Mouse (Mus musculus): ENCODE results near the gene Ndufa10. TPM values are rescaled to one million over a fixed set of nuclear protein-coding genes. Genes with fewer than 3 reads are reported as not detected.

Gene Ndufa10
- total and polyA plus RNA-seq, 3 experiments = 103 to 230 (median 139) TPM

- DNase-seq (ENCODE audit: extremely low read depth) = no peak
- in situ Hi-C loops (cut with MboI; ENCODE audit: low pct_ligation_motif_present, low pct_unique_long_range_greater_than_20kb, low sequenced_read_pairs) = no loop called here
- H3K27ac ChIP-seq (ENCODE audit: insufficient read depth, low read depth) = no peak overlapping the region
- TF ChIP-seq ZC3H11A (IDR thresholded peaks at IDR 0.05; ENCODE audit: low read depth, low read length) = no peak
- no peak for TF ChIP-seq CHD1 (IDR thresholded peaks at IDR 0.05; ENCODE audit: low read depth, low read length)
- no peak for TF ChIP-seq SMC3 (IDR thresholded peaks at IDR 0.05; ENCODE audit: low read depth, low read length)
- no peak for TF ChIP-seq NRF1 (IDR thresholded peaks at IDR 0.05; ENCODE audit: low read depth, low read length)
- TF ChIP-seq KAT2A (IDR thresholded peaks at IDR 0.05; ENCODE audit: insufficient replicate concordance, low read length) = no peak
- no peak for TF ChIP-seq MYC (IDR thresholded peaks at IDR 0.05; ENCODE audit: low read depth, low read length)
- no peak for TF ChIP-seq RAD21 (IDR thresholded peaks at IDR 0.05; ENCODE audit: low read depth, low read length)
- H3K9me3 ChIP-seq (replicated peaks; ENCODE audit: low read length) = peaks cover 4% of the 10 kb centered on the region
- H3K9ac ChIP-seq (ENCODE audit: insufficient read depth, low read depth) = no peak overlapping the region
- no peak overlapping the region for H3K4me3 ChIP-seq (replicated peaks in 1 of 3; ENCODE audit: low read depth in 2 of 3, low read length in 2 of 3, poor library complexity in 1 of 3)
- no peaks in the 10 kb centered on the region for H3K79me2 ChIP-seq (replicated peaks; ENCODE audit: control insufficient read depth, extremely low read depth, insufficient read depth, poor library complexity, severe bottlenecking)
- peaks cover 0 to 4% of the 10 kb centered on the region in 2 experiments; a peak in 1 of 4 replicates for H3K4me1 ChIP-seq (ENCODE audit: control insufficient read depth in 1 of 2, insufficient read depth in 2 of 2)
- H3K36me3 ChIP-seq (replicated peaks in 1 of 2; ENCODE audit: control insufficient read depth in 1 of 2, insufficient read depth in 1 of 2, low read length in 1 of 2) = no peaks in the 10 kb centered on the region
- dilution Hi-C loops (cut with MboI; ENCODE audit: extremely low pct_ligation_motif_present, extremely low pct_unique_long_range_greater_than_20kb, low sequenced_read_pairs) = no loop called here
- H3K27me3 ChIP-seq (replicated peaks) = peaks cover 92% of the 10 kb centered on the region
- no peak overlapping the region for H3K4me2 ChIP-seq (ENCODE audit: insufficient read depth, low read depth, poor library complexity, severe bottlenecking)
Measured at GRCm38 (mm10) chr1:92400556-92400955, 73.1 kb downstream of the Ndufa10 start.

GRCm38 (mm10) chr1:92398601-92399000, 75.1 kb downstream of the Ndufa10 start:
- Histone ChIP-seq H3K79me2 (replicated peaks; ENCODE audit: control insufficient read depth, extremely low read depth, insufficient read depth, poor library complexity, severe bottlenecking) (no peaks in the 10 kb centered on the region), H3K27ac (ENCODE audit: insufficient read depth, low read depth) (no peak overlapping the region), H3K9me3 (replicated peaks; ENCODE audit: low read length) (peaks cover 4% of the 10 kb centered on the region), H3K9ac (ENCODE audit: insufficient read depth, low read depth) (no peak overlapping the region), H3K4me1 (ENCODE audit: control insufficient read depth in 1 of 2, insufficient read depth in 2 of 2) (peaks cover 0 to 4% of the 10 kb centered on the region in 2 experiments; a peak in 1 of 4 replicates), H3K4me2 (ENCODE audit: insufficient read depth, low read depth, poor library complexity, severe bottlenecking) (no peak overlapping the region), H3K4me3 (replicated peaks in 1 of 3; ENCODE audit: low read depth in 2 of 3, low read length in 2 of 3, poor library complexity in 1 of 3) (no peak overlapping the region), H3K27me3 (replicated peaks) (peaks cover 81% of the 10 kb centered on the region), H3K36me3 (replicated peaks in 1 of 2; ENCODE audit: control insufficient read depth in 1 of 2, insufficient read depth in 1 of 2, low read length in 1 of 2) (no peaks in the 10 kb centered on the region)
- TF ChIP-seq HCFC1 (IDR thresholded peaks at IDR 0.05; ENCODE audit: low read depth, low read length) (no peak), IRF4 (IDR thresholded peaks at IDR 0.05; ENCODE audit: low read depth, low read length) (no peak), POLR2AphosphoS2 (IDR thresholded peaks at IDR 0.05; ENCODE audit: low read depth, low read length) (no peak), NRF1 (IDR thresholded peaks at IDR 0.05; ENCODE audit: low read depth, low read length) (no peak)
- dilution Hi-C loops (cut with MboI; ENCODE audit: extremely low pct_ligation_motif_present, extremely low pct_unique_long_range_greater_than_20kb, low sequenced_read_pairs) (no loop called here), in situ Hi-C loops (cut with MboI; ENCODE audit: low pct_ligation_motif_present, low pct_unique_long_range_greater_than_20kb, low sequenced_read_pairs) (no loop called here)
- DNase-seq (ENCODE audit: extremely low read depth) = no peak

- no peaks in the 10 kb centered on the region for H3K79me2 ChIP-seq (replicated peaks; ENCODE audit: control insufficient read depth, extremely low read depth, insufficient read depth, poor library complexity, severe bottlenecking)
- in situ Hi-C loops (cut with MboI; ENCODE audit: low pct_ligation_motif_present, low pct_unique_long_range_greater_than_20kb, low sequenced_read_pairs) = no loop called here
- no peak for DNase-seq (ENCODE audit: extremely low read depth)
- no peak overlapping the region for H3K9ac ChIP-seq (ENCODE audit: insufficient read depth, low read depth)
- no peak for TF ChIP-seq CHD2 (IDR thresholded peaks at IDR 0.05; ENCODE audit: low read length)
- no peak for TF ChIP-seq MAZ (IDR thresholded peaks at IDR 0.05; ENCODE audit: low read depth, low read length)
- TF ChIP-seq RAD21 (IDR thresholded peaks at IDR 0.05; ENCODE audit: low read depth, low read length) = no peak
- no peak for TF ChIP-seq MAFK (IDR thresholded peaks at IDR 0.05; ENCODE audit: insufficient replicate concordance, low read length)
- TF ChIP-seq MYC (IDR thresholded peaks at IDR 0.05; ENCODE audit: low read depth, low read length) = no peak
- no peak for TF ChIP-seq TCF12 (IDR thresholded peaks at IDR 0.05; ENCODE audit: low read depth, low read length)
- TF ChIP-seq NELFE (IDR thresholded peaks at IDR 0.05; ENCODE audit: low read depth, low read length) = no peak
- TF ChIP-seq JUND (conservative IDR thresholded peaks at IDR 0.05; ENCODE audit: low read depth, low read length) = no peak
- TF ChIP-seq ZMIZ1 (IDR thresholded peaks at IDR 0.05; ENCODE audit: low read depth, low read length) = no peak
- TF ChIP-seq NRF1 (IDR thresholded peaks at IDR 0.05; ENCODE audit: low read depth, low read length) = no peak
- no peak for TF ChIP-seq JUN (IDR thresholded peaks at IDR 0.05; ENCODE audit: insufficient read depth, low read depth, low read length)
- TF ChIP-seq POLR2A (IDR thresholded peaks at IDR 0.05; ENCODE audit: low read depth, low read length) = no peak
- no peak for TF ChIP-seq UBTF (IDR thresholded peaks at IDR 0.05; ENCODE audit: low read depth, low read length)
- TF ChIP-seq ETS1 (conservative IDR thresholded peaks at IDR 0.05; ENCODE audit: low read depth, low read length) = no peak
- TF ChIP-seq ZNF384 (IDR thresholded peaks at IDR 0.05; ENCODE audit: low read depth, low read length) = no peak
- H3K27ac ChIP-seq (ENCODE audit: insufficient read depth, low read depth) = no peak overlapping the region
- H3K4me3 ChIP-seq (replicated peaks in 1 of 3; ENCODE audit: low read depth in 2 of 3, low read length in 2 of 3, poor library complexity in 1 of 3) = no peak overlapping the region
- peaks cover 74% of the 10 kb centered on the region for H3K27me3 ChIP-seq (replicated peaks)
- H3K4me1 ChIP-seq (ENCODE audit: control insufficient read depth in 1 of 2, insufficient read depth in 2 of 2) = peaks cover 0 to 4% of the 10 kb centered on the region in 2 experiments; a peak in 1 of 4 replicates
- no peak overlapping the region for H3K4me2 ChIP-seq (ENCODE audit: insufficient read depth, low read depth, poor library complexity, severe bottlenecking)
- H3K36me3 ChIP-seq (replicated peaks in 1 of 2; ENCODE audit: control insufficient read depth in 1 of 2, insufficient read depth in 1 of 2, low read length in 1 of 2) = no peaks in the 10 kb centered on the region
- peaks cover 4% of the 10 kb centered on the region for H3K9me3 ChIP-seq (replicated peaks; ENCODE audit: low read length)
- dilution Hi-C loops (cut with MboI; ENCODE audit: extremely low pct_ligation_motif_present, extremely low pct_unique_long_range_greater_than_20kb, low sequenced_read_pairs) = no loop called here
Measured at GRCm38 (mm10) chr1:92397511-92398051, 76.1 kb downstream of the Ndufa10 start.

Measured in CH12.LX (cell line).